Mouse (Mus musculus) spleen, postnatal 10 days (tissue): Measurements from ENCODE around the gene Nol12.

Experiments
- DNase-seq, 2 experiments: peaks; one replicate each; pipeline ENCODE4 v3.0.0; 2021 to 2022; ENCODE audit warnings: low spot score in 2 of 2

Nol12 gene

DNA sequence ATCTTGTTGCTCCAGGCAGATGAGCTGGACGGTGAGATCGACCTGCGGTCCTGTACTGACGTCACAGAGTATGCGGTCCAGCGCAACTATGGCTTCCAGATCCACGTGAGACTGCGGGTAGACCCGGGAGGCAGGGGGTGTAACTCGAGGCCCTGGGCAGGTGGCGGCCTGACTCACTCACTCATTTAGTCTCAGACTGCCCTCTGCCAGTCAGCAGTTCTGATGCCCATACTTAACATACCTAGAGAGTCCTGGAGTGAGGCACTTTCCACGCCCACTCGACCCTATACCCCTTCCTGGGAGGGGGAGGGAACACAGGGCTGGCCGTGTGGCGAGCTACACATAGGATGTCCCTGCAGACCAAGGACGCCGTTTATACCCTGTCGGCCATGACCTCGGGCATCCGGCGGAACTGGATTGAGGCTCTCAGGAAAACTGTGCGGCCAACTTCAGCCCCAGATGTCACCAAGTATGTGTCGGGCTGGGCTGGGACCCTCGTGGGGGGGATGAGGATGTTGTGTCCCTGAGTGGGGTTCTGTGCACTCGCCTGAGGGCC is 56.3 kb downstream of the Nol12 start:
- DNase-seq, result no peak

DNA sequence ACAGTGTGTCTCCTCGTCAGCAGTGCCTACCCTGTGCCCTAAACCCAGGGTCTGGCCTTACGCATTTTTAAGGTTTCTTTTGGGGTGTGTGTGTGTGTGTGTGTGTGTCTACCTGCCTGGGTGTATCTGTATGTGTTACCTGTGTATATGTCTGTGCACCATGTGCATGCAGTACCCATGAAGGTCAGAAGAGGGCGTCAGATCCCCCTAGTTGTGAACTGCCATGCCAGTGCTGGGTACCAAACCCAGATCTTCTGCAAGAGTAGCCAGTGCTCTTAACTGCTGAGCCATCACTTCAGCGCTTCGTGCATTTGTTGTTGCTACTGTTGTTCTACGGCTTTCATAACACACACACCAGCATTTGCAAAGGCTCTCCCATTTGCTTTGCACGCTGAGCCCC is 57.5 kb downstream of the Nol12 start:
- DNase-seq, result no peak

DNA sequence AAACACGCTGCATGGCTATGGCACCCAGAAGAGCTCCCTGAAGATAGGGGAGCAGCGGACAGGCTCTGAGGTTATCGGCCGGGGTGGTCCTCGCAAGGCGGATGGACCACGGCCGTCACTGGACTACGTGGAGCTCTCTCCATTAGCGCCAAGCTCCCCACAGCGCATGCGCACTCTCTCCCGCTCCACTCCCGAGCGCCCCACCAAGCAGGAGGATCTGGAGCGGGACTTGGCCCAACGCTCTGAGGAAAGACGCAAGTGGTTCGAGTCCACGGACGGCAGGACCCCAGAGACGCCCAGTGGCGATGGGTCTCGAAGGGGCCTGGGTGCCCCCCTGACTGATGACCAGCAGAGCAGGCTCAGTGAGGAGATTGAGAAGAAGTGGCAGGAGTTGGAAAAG is 58.2 kb downstream of the Nol12 start:
- no peak for DNase-seq
